Mouse (Mus musculus): ENCODE measurements around the gene Rabepk. TPM values are rescaled to one million over a fixed set of nuclear protein-coding genes. Genes with fewer than 3 reads are reported as not detected.
A peak's percentile ranks its signal among the peaks of the same experiment; 100 is the strongest.
"Not testable (repeated sequence)": the region's sequence is repeated elsewhere in the genome, so short reads cannot be mapped to it uniquely, and the experiment has no call there.

Rabepk gene
- total RNA-seq, 2 experiments from 2014 or later = 25.8 to 26.2 TPM

DNA sequence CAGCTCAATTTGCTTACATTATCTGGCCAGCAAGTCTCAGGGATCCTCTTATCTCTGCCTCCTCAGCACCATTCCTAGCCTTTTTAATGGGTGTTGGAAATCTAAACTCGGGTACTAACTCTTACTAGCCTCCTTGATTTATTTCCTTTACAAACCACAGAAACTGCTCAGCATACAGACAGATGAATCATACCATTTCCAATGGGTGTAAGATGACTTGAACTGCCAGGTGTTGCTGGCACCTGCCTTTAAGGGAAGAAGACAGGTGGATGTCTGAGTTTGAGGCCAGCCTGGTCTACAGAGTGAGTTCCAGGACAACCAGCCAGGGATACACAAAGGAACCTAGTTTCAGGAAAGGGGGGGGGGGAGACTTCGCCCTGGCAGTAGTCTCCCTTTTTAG is 8.3 kb upstream of the Rabepk start:
- no peak for DNase-seq (ENCODE audit: low spot score in 2 of 2)
- intact Hi-C loops (cut with DNase I) = no loop called here

DNA sequence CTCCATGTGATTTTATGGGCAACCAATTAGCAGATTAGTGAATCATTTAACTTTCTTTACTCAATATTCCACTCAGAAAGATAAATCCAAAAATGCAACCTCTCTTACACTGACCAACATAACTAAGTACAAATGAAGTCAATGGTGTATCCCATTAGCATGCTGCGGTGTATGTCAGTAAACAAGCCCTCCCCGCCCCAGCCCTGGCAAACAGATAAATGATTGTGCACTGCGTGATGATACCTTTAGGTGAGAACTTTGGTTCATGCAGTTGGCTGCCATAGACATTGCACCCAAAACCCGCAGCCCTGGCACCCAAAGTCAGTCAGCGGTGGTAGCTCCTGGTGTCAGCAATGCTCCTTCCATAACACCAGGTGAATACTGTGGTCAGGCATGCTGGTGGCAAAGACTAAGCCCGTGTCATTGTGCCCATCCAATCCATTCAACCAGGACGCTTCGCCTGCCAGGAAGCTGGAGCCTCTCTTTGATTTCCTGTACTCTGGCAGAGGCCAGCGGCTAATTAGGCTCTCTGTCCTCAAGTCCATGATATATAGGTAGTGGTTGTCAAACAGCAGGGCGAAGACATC is 5.7 kb upstream of the Rabepk start:
- no peak for DNase-seq (ENCODE audit: low spot score in 2 of 2)
- intact Hi-C loops (cut with DNase I) = no loop called here

DNA sequence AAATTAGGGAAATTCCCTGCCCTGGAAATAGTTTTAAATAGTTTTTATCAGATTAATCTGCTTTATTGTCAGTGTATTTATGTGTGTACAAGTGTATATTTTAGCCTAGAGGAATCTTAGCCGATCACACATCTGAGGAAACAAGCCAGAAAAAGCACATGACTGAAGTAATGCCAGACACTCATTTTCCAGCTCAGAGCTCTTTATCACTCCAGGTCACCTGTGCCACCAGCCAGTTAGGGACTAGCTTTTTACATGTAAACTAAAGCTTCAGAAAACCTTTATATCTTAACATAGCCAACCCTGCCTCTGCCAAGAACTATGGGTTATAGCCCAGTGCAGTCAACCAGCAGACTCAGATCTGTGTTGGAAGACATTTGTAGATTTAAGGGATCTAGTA is 5.1 kb upstream of the Rabepk start:
- no peak for DNase-seq (ENCODE audit: low spot score in 2 of 2)
- intact Hi-C loops (cut with DNase I) = no loop called here

DNA sequence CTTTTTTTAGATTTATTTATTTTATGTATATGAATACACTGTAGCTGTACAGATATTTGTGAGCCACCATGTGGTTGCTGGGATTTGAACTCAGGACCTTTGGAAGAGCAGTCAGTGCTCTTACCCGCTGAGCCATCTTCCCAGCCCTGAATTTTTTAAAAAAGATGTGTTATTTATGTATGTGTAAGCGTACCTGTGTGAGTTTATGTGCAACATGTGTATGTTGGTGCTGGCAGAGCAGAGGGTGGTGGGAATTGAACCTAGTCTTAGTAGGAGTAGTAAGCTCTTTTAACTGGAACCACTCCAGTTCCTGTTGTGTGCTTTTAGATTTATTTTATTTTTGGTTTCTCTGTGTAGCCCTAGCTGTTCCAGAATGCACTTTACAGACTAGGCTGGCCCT is 4.5 kb upstream of the Rabepk start:
- intact Hi-C loops (cut with DNase I) = no loop called here
- DNase-seq (ENCODE audit: low spot score in 2 of 2) = no peak

DNA sequence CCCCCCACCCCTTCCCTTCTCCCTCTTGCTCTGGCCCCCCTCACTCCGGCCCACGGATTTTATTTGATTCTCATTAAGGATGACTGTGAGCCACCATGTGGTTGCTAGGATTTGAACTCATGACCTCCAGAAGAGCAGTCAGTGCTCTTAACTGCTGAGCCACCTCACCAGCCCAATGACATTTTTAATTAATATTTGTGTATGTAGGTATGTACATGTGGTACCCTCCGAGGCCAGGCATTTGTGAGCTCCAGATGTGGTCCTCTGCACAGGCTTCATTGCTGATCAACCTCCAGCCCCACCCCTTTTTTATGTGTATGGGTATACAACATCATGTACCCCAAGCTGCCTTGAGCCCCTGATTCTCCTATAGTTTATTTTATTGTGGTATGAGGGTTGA is 4.0 kb upstream of the Rabepk start:
- intact Hi-C loops (cut with DNase I) = no loop called here
- DNase-seq (ENCODE audit: low spot score in 2 of 2) = no peak

DNA sequence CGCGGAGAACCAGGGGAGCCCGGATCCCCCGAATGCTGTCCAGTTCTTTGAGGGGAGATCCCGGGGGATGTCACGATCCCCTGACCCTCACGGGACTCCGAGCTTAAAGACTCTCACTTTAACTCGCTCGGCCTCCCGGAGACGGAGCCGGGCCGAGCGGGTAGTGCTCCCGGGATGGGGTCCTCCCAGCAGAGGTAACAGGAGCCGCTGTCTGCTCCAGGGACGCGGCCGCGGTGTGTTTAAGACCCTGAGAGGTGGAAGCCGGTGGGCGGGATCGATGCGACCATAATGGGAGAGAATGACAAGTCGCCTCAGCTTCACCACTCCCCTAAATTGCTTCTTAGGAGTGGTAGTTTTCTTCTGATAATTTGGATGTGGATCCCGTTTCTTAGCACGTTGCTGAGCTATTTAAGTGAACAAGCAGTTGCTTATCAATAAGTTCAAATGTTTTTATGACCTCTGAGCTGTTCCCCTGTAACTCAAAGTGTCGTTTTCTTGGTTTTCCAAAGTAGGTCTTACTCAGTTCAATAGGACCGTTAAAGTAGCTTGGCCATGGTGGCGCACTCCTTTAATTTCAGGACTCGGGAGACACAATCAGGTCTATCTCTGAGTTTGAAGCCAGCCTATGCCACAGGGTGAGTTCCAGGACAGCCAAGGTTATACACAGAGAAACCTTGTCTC is 3.0 kb upstream of the Rabepk start:
- DNase-seq (ENCODE audit: low spot score in 2 of 2) = peak in 1 of 2 experiments; percentile 25
- intact Hi-C loops (cut with DNase I) = not testable (repeated sequence)

DNA sequence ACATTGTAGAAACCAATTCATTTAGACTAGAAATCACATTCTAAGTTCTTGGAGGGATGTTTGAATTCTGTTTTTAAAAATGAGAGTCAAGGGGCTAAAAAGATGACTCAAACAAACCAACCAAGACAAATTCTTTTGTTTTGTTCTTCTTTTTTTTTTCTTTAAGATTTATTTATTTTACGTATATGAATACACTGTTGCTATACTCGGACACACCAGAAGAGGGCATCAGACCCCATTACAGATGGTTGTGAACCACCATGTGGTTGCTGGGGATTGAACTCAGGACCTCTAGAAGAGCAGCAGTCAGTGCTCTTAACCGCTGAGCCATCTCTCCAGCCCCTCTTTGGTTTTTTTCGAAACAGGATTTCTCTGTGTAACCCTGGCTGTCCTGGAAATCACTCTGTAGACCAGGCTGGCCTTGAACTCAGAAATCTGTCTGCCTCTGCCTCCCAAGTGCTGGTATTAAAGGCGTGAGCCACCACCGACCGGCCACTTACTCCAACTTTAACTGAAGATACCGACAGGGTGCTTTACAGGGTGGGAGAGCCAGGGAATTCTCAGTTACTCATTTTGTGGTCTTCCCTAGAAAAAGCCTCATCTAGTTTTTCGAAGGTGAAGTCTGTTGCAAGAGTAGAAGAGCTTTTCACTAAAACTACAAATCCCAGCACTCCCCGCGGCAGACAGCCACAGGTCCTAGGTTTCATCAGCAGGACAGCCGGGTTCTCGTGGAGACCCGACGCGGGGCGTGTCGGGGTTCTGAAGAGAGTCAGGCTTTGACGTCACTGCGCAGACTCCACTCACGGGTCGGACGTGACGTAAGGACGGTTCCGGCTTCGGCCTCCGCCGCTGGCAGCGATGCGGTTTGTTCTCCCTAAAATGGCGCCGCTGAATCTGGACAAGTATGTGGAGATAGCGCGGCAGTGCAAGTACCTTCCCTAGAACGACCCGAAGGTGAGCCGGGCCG is 2.1 kb upstream of the Rabepk start:
- peak; percentile 98 to 99 for DNase-seq (ENCODE audit: low spot score in 2 of 2)
- intact Hi-C loops (cut with DNase I) = no loop called here

DNA sequence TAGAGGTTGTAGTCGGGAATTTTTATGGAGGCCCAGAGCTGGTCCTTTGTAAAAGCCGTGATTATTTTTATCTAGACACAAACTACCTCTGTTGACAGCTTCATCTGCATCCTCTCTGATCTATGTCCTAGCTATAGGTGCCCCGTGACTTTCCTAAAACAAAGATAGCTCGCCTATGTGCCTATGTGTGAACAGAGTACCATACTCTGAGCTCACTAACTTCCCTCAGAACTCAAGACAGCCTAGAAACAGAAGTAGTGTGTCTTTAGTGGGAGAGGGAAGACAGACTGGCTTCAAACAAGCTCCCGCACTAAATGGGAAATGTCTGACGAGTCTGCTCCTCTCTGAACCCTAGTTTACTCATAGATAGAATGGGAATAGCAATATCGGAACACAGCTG is 659 bp upstream of the Rabepk start:
- DNase-seq (ENCODE audit: low spot score in 2 of 2) = no peak
- intact Hi-C loops (cut with DNase I) = no loop called here

DNA sequence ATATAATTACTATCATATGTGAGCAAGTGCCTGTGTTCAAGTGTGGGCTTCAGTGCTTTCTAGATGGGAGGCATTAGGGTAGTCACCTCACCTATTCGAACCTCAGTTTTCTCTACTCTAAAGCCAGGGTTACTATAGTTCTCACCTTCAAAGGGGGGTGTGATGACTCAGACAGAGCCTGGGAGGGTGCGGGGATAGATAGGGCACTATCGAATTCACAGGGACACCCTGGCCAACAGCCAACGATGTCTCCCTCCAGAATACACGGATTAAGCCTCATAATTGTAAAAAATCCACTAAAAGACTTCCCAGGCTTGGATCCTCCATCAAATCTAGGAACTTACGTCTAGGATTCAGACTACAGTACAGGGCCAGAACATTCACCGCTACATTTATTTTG is 4.3 kb downstream of the Rabepk start:
- intact Hi-C loops (cut with DNase I) = loop anchor here (10.0 kb wide), 1 partner anchor 309 kb away; the partner anchor contains the start of genes AI182371 and Cntrl
- DNase-seq (ENCODE audit: low spot score in 2 of 2) = no peak

DNA sequence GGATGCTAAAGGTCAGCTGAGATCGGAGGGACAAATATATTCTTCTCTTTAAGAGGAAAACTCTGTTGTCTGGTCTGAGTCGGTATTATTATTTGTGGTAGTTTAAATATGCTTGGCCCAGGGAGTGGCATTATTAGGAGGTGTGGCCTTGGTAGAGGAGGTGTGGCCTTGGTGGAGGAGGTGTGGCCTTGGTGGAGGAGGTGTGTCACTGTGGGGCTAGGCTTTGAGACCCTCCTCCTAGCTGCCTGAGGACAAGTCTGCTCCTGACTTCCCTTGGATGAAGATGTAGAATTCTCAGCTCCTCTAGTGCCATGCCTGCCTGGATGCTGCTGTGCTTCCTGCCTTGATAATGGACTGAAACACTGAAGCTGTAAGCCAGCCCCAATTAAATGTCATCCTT is 5.2 kb downstream of the Rabepk start:
- DNase-seq (ENCODE audit: low spot score in 2 of 2) = no peak
- intact Hi-C loops (cut with DNase I) = loop anchor here (10.0 kb wide), 1 partner anchor 310 kb away; the partner anchor contains the start of genes AI182371 and Cntrl

DNA sequence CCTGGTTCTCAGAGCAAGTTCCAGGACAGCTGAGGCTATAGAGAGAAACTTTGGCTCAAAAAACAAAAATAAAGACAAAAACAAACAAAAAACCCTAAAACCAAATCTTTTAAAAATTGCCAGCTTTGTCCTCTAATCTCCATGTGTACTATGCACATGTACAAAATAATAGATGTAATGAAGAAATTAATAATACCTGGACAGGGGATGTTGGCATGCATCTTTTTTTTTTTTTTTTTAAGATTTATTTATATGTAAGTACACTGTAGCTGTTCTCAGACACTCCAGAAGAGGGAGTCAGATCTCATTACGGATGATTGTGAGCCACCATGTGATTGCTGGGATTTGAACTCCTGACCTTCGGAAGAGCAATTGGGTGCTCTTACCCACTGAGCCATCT is 7.2 kb downstream of the Rabepk start:
- intact Hi-C loops (cut with DNase I) = loop anchor here (10.0 kb wide), 1 partner anchor 312 kb away; the partner anchor contains the start of genes AI182371 and Cntrl
- not testable (repeated sequence) for DNase-seq (ENCODE audit: low spot score in 2 of 2)

DNA sequence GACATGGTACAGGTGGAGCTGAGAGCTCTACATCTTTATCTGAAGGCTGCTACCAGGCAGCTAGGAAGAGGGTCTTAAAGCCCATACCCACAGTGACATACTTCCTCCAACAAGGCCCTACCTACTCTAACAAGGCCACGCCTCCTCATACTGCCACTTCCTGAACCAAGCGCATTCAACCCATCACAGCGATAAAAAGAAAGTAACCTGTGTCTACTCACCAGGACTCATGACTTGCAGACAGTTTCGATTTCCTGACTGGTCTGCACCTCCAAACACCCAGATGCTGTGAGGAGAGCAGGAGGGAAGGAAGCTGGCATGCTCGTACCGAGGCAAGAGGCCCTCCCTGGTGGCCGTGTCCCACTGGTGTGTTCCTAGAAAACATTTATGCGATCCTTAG is 9.4 kb downstream of the Rabepk start:
- no peak for DNase-seq (ENCODE audit: low spot score in 2 of 2)
- intact Hi-C loops (cut with DNase I) = loop anchor here (10.0 kb wide), 1 partner anchor 315 kb away; the partner anchor contains the start of genes AI182371 and Cntrl

DNA sequence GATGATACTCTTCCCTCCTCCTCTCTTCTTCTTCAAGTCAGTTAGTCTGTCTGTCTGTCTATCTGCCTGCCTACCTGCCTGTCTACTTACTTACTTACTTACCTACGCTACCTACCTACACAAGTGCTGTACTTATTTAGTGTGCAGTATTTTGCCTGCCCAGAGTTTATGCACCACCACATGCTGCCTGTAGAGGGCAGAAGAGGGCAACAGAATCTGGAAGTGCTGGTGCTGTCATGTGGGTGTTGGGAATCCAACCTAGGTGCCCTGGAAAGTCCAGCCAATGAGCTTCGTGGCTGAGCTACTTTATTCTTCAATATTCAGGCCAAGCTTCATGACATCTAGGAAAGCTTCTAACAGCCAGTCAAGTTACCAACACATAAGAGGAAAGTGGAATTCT is 15.6 kb downstream of the Rabepk start:
- peak; percentile 34 to 36 for DNase-seq (ENCODE audit: low spot score in 2 of 2)

DNA sequence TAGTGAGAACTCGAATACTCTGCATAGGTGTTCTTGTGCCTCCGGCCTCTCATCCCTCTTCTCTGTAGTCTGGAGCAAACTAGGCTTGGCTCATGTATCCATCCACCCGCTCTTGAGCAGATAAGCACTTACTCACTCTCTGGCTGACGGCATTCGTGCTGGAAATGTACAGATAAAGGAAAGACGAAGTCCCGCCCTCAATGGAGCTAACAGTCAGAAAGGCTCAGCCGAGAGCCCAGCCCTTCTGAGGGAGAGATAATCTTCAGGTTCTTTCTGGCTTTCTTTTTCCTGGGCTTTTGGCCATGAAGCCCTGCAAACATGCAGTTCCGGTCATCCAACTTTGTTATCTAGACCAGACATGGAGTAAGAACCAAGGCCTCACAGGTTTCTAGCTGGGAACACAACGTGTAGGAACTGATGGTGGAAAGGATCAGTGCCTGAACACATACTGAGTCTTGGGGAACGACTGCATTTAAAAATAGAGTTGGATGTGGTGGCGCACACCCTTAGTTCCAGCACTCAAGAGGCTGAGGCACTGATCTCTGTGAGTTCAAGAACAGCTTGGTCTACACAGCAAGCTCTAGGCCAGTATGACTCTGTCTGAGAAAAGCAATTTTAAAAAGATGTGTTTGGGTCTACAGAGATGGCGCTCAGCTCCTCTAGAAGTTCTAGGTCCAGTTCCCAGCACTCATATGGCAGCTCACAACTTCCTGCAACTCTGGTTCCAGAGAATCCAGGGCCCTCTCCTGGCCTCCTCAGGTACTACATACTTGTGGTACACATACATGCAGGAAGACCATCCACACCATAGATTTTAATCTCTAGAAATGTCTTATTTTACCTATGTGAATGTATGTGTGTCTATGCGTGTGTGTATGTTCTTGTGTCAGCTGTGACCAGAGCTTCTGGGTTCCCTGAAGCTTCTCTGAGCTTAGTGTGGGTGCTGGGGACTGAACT is 16.4 kb downstream of the Rabepk start:
- no peak for DNase-seq (ENCODE audit: low spot score in 2 of 2)
- intact Hi-C loops (cut with DNase I) = no loop called here

More for the DNA sequence above, 15.6 kb downstream of the Rabepk start:
- intact Hi-C loops (cut with DNase I) = no loop called here

DNA sequence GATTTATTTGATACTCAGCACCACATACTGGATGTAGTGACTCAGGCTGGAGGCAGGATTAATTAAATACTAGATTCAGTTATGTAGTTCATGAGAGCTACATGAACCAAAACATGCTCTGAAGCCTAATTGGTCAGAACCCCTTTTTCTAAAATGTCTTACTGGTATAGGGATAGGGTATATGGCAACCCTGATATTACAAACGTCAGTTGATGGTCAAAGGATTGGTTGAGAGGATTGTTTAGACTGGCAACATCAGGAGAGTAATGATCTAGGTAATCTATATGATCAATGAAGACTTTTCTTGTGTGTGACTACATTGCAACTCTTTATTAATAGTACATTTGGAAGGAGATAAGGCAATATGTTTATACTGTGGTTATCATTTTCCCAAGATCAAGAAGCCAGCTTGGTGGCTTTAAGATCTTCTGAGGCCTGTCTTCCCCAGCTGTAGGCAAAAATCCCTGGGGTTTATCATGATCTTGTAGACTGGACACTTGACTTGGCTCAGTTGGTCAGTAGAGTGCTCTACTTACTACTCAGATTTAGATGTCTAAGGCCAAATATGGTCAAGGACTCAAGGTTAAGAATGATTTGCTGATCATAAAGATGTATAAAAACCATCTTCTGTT is 22.4 kb downstream of the Rabepk start:
- no peak for DNase-seq (ENCODE audit: low spot score in 2 of 2)
- intact Hi-C loops (cut with DNase I) = no loop called here

DNA sequence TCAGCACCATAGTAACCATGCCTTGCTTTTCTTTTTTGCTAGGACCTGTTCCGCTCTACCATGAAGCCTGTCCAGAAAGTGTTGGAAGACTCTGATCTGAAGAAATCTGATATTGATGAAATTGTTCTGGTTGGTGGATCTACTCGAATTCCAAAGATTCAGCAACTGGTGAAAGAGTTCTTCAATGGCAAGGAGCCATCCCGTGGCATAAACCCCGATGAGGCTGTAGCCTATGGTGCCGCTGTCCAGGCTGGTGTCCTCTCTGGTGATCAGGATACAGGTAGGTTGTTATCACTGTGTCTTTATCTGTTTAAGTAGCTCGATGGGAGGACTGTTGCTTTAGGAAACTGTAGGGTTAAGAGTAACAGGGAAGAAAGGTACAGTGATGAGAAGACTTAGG is 25.2 kb downstream of the Rabepk start:
- DNase-seq (ENCODE audit: low spot score in 2 of 2) = no peak
- intact Hi-C loops (cut with DNase I) = no loop called here

DNA sequence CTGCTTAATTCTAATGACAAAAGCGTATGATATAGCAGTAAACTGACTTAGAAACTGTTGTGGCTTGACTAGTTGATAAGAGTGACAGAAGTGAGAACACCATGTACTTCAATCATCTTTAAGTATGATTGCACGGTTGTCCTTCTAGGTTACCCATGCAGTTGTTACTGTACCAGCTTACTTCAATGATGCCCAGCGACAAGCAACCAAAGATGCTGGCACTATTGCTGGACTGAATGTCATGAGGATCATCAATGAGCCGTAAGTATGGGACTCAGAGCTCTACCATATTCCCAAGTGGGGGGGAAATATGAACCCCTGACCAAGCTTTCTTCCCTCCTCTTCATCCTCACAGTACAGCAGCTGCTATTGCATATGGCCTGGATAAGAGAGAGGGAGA is 26.0 kb downstream of the Rabepk start:
- intact Hi-C loops (cut with DNase I) = no loop called here
- no peak for DNase-seq (ENCODE audit: low spot score in 2 of 2)

All from left cerebral cortex, postnatal 14 days (tissue).